Mouse (Mus musculus): Measurements from ENCODE around the gene Kcnd2. TPM values are rescaled to one million over a fixed set of nuclear protein-coding genes. Genes with fewer than 3 reads are reported as not detected.

The Kcnd2 gene
- polyA plus RNA-seq (2014; fragmentation: Nextera tagmentation; extraction: Ambion mirVana) = 29.5 and 38.5 TPM in 2 replicates

GRCm38 (mm10) chr6:21215491-21216191, at the start of gene Kcnd2:
Gene Kcnd2 (plus strand): TSS chr6:21215503.
- ATAC-seq (ENCODE audit: low read depth) = peak; percentile 7
- H3K4me1 ChIP-seq (ENCODE audit: control insufficient read depth, insufficient read depth, low read length) = no peaks in the 10 kb centered on the region
- no peaks in the 10 kb centered on the region for H3K9me3 ChIP-seq (ENCODE audit: control insufficient read depth, low read length)
- 8% methylated on average over 34 of the region's 34 CpGs for WGBS
- no peaks in the 10 kb centered on the region for H3K36me3 ChIP-seq (ENCODE audit: control insufficient read depth, insufficient read depth, low read length)
- H3K9ac ChIP-seq (replicated peaks; ENCODE audit: low read depth, low read length) = peak within 1 kb of the TSS; percentile 86
- H3K4me2 ChIP-seq (ENCODE audit: low read depth, low read length) = peak within 1 kb of the TSS; percentile 80
- no peaks in the 10 kb centered on the region; the same call in 1 of the 2 replicates for H3K27me3 ChIP-seq (ENCODE audit: control insufficient read depth, insufficient read depth, low read length)
- H3K27ac ChIP-seq (ENCODE audit: low read depth, low read length) = peak within 1 kb of the TSS; percentile 89
- H3K4me3 ChIP-seq (ENCODE audit: low read depth, low read length) = peak within 1 kb of the TSS; percentile 82

DNA sequence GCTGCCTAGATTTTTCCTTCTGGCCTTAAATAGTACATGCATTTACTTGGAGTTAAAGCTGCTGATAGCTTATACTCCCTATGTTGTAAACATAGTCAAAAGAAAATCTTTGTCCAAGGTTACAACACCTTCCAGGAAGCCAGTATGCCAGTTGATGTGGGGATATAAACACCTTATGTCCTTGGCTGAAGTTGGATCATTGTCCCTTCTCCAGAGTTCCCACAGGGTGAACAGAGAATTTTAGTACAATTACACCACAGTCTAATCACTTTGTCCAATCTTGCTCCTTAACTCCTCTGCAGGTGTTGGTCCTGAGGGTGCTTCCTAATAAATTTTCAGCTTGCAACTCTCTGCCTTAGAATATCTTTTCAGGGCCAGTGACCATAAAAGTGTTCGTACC, 48.7 kb upstream of the Kcnd2 start:
- Histone ChIP-seq H3K36me3 (ENCODE audit: control insufficient read depth, insufficient read depth, low read length) (no peaks in the 10 kb centered on the region), H3K9ac (replicated peaks; ENCODE audit: low read depth, low read length) (no peak overlapping the region), H3K27me3 (ENCODE audit: control insufficient read depth, insufficient read depth, low read length) (no peaks in the 10 kb centered on the region), H3K27ac (ENCODE audit: low read depth, low read length) (no peak overlapping the region), H3K4me3 (ENCODE audit: low read depth, low read length) (no peak overlapping the region), H3K4me1 (ENCODE audit: control insufficient read depth, insufficient read depth, low read length) (no peaks in the 10 kb centered on the region), H3K4me2 (ENCODE audit: low read depth, low read length) (no peak overlapping the region), H3K9me3 (ENCODE audit: control insufficient read depth, low read length) (no peaks in the 10 kb centered on the region)
- 79% methylated on average over 1 of the region's 1 CpGs for WGBS
- no peak for ATAC-seq (ENCODE audit: low read depth)

GRCm38 (mm10) chr6:21195341-21195740, 20.0 kb upstream of the Kcnd2 start:
- Histone ChIP-seq H3K4me3 (ENCODE audit: low read depth, low read length) (no peak overlapping the region), H3K9me3 (ENCODE audit: control insufficient read depth, low read length) (no peaks in the 10 kb centered on the region), H3K27me3 (ENCODE audit: control insufficient read depth, insufficient read depth, low read length) (no peaks in the 10 kb centered on the region), H3K27ac (ENCODE audit: low read depth, low read length) (no peak overlapping the region), H3K9ac (replicated peaks; ENCODE audit: low read depth, low read length) (no peak overlapping the region), H3K36me3 (ENCODE audit: control insufficient read depth, insufficient read depth, low read length) (no peaks in the 10 kb centered on the region), H3K4me2 (ENCODE audit: low read depth, low read length) (no peak overlapping the region), H3K4me1 (ENCODE audit: control insufficient read depth, insufficient read depth, low read length) (no peaks in the 10 kb centered on the region)
- ATAC-seq (ENCODE audit: low read depth) = no peak
- WGBS = 63% methylated on average over 2 of the region's 2 CpGs

DNA sequence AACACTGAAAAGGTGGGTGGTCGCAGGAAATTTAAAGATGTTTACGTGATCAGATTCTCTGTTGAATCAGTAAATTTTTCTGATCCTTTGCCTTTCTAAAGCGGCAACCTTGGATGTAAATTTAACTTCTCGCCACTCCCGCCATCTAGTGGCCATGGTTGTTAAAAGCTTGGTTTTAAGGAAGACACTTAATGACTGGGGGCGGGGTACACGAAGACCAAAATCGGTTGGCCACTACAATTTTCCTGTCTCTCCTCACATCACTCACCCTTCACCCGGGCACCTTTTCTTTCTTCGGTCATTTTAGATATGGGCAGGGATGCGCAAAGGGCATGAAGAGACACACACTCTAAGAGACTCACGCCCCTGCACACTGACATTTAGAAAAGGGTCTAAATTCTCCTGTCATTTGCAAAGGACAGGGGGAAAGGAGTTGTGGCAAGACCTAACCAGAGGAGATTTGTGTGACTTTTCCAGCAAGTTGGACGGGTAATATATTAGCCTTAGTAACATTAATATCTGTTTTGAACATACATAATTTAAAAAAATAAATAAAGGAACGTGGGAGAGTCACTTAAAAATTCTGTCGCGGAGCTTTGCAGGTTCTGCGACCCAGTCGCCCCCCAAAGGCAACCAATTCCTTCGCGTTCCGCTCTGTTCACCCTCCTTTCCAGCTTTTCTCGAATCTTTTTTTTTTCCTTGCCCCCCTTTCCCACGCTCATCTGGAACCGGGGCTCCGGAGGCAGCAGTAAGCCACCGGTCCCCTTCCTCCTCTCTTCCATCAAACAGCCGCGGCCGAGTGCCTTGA, 1.2 kb upstream of the Kcnd2 start:
- under 1% methylated on average over 29 of the region's 29 CpGs for WGBS
- peak; percentile 41 for ATAC-seq (ENCODE audit: low read depth)
- no peaks in the 10 kb centered on the region for H3K9me3 ChIP-seq (ENCODE audit: control insufficient read depth, low read length)

DNA sequence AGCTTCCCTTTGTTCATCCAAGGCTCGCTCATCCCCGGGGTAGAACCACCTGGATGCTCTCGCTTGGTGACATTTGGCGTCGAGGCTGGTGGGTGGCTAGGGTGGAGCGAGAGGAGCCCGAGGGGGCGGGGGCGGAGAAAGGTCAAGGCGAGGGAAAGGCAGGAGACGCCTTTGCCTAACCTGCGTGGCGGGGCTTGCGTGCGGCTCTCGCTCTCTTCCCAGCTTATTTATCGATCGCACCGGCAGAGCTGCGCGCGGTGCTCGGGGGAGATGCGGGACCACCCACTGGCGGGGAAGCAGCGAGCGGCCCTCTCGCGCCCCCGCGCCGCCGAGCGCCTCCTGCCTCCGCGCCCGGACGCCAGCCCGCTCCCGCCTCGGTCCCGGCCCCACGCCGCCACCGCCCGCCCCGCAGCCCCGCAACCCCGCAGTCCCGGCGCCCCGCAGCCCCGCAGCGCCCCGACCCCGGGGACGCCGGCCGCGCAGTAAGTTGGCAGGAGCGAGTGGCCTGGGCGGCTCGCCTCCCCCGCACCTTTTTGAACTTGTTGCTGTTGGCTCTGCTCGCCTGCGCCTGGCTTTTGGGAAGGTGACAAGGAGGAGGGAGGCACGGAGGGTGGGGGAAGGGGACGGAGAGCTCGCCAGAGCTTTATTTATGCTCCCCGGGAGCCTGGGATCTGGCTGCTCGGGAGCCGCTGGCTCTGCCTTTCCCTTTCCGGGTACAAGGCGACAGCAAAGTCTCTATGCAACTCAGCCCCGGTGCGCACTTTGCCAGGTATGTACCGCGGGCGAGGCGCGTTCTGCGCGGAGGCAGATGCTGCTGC, 421 bp upstream of the Kcnd2 start:
- Histone ChIP-seq H3K27me3 (ENCODE audit: control insufficient read depth, insufficient read depth, low read length) (no peaks in the 10 kb centered on the region; the same call in 1 of the 2 replicates), H3K27ac (ENCODE audit: low read depth, low read length) (peak overlapping the region; percentile 89), H3K4me3 (ENCODE audit: low read depth, low read length) (peak overlapping the region; percentile 82), H3K4me2 (ENCODE audit: low read depth, low read length) (peak overlapping the region; percentile 80), H3K4me1 (ENCODE audit: control insufficient read depth, insufficient read depth, low read length) (no peaks in the 10 kb centered on the region), H3K9me3 (ENCODE audit: control insufficient read depth, low read length) (no peaks in the 10 kb centered on the region), H3K36me3 (ENCODE audit: control insufficient read depth, insufficient read depth, low read length) (no peaks in the 10 kb centered on the region), H3K9ac (replicated peaks; ENCODE audit: low read depth, low read length) (peak overlapping the region; percentile 86)
- under 1% methylated on average over 80 of the region's 83 CpGs for WGBS
- peak; percentile 80 for ATAC-seq (ENCODE audit: low read depth)

More for the DNA sequence above, 1.2 kb upstream of the Kcnd2 start:
- Histone ChIP-seq H3K4me3 (ENCODE audit: low read depth, low read length) (peak overlapping the region; percentile 82), H3K4me1 (ENCODE audit: control insufficient read depth, insufficient read depth, low read length) (no peaks in the 10 kb centered on the region), H3K27me3 (ENCODE audit: control insufficient read depth, insufficient read depth, low read length) (no peaks in the 10 kb centered on the region; the same call in 1 of the 2 replicates), H3K36me3 (ENCODE audit: control insufficient read depth, insufficient read depth, low read length) (no peaks in the 10 kb centered on the region), H3K4me2 (ENCODE audit: low read depth, low read length) (peak overlapping the region; percentile 80), H3K9ac (replicated peaks; ENCODE audit: low read depth, low read length) (peak overlapping the region; percentile 86), H3K27ac (ENCODE audit: low read depth, low read length) (peak overlapping the region; percentile 89)

DNA sequence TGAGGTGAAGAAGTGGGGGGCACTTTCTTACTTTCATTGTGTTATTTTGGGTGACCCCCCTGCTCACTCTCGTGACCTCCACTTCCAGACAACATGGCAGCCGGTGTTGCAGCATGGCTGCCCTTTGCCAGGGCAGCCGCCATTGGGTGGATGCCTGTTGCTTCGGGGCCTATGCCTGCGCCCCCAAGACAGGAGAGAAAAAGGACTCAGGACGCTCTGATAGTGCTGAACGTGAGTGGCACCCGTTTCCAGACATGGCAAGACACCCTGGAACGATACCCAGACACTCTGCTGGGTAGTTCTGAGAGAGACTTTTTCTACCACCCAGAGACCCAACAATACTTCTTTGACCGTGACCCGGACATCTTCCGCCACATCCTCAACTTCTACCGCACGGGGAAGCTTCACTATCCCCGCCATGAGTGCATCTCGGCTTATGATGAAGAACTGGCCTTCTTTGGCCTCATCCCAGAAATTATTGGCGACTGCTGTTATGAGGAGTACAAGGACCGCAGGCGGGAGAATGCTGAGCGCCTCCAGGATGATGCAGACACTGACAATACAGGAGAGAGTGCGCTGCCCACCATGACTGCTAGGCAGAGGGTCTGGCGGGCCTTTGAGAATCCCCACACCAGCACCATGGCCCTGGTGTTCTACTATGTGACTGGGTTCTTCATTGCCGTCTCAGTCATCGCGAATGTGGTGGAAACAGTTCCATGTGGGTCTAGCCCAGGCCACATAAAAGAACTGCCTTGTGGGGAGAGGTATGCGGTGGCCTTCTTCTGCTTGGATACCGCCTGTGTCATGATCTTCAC, 1.1 kb downstream of the Kcnd2 start:
- ATAC-seq (ENCODE audit: low read depth) = no peak
- WGBS = 93% methylated on average over 27 of the region's 27 CpGs

GRCm38 (mm10) chr6:21217156-21217555, 1.9 kb downstream of the Kcnd2 start:
- Histone ChIP-seq H3K9me3 (ENCODE audit: control insufficient read depth, low read length) (no peaks in the 10 kb centered on the region), H3K4me1 (ENCODE audit: control insufficient read depth, insufficient read depth, low read length) (no peaks in the 10 kb centered on the region), H3K9ac (replicated peaks; ENCODE audit: low read depth, low read length) (no peak overlapping the region), H3K4me3 (ENCODE audit: low read depth, low read length) (no peak overlapping the region), H3K27me3 (ENCODE audit: control insufficient read depth, insufficient read depth, low read length) (no peaks in the 10 kb centered on the region; the same call in 1 of the 2 replicates), H3K36me3 (ENCODE audit: control insufficient read depth, insufficient read depth, low read length) (no peaks in the 10 kb centered on the region), H3K4me2 (ENCODE audit: low read depth, low read length) (peak overlapping the region; percentile 14; the same call in 1 of the 2 replicates), H3K27ac (ENCODE audit: low read depth, low read length) (no peak overlapping the region)
- ATAC-seq (ENCODE audit: low read depth) = no peak
- 91% methylated on average over 10 of the region's 10 CpGs for WGBS

More for the DNA sequence above, 1.1 kb downstream of the Kcnd2 start:
- no peaks in the 10 kb centered on the region for H3K4me1 ChIP-seq (ENCODE audit: control insufficient read depth, insufficient read depth, low read length)
- H3K9me3 ChIP-seq (ENCODE audit: control insufficient read depth, low read length) = no peaks in the 10 kb centered on the region
- H3K9ac ChIP-seq (replicated peaks; ENCODE audit: low read depth, low read length) = no peak overlapping the region
- peak overlapping the region; percentile 82; the same call in 1 of the 2 replicates for H3K4me3 ChIP-seq (ENCODE audit: low read depth, low read length)
- no peak overlapping the region for H3K27ac ChIP-seq (ENCODE audit: low read depth, low read length)
- H3K36me3 ChIP-seq (ENCODE audit: control insufficient read depth, insufficient read depth, low read length) = no peaks in the 10 kb centered on the region
- H3K4me2 ChIP-seq (ENCODE audit: low read depth, low read length) = peak overlapping the region; percentile 80
- no peaks in the 10 kb centered on the region; the same call in 1 of the 2 replicates for H3K27me3 ChIP-seq (ENCODE audit: control insufficient read depth, insufficient read depth, low read length)

DNA sequence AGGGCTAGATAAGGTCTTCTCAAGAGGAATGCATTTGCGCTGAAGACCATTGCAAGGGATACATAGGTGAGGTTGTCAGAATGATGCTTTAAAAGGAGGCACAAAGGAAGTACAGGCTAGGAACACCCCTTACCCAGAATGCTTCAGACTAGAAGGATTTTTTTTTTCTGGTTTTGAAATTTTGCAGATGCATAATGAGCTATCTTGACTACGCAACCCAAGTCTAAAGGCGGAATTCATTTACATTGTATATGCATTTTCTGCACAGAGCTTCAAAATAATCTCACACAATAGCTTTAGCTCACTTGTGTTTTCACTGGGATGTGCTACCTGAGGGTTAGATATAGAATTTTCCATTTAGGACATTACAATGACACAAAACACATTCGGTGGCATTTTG, 10.8 kb downstream of the Kcnd2 start:
- Histone ChIP-seq H3K27me3 (ENCODE audit: control insufficient read depth, insufficient read depth, low read length) (no peaks in the 10 kb centered on the region), H3K4me3 (ENCODE audit: low read depth, low read length) (no peak overlapping the region), H3K9me3 (ENCODE audit: control insufficient read depth, low read length) (no peaks in the 10 kb centered on the region), H3K4me1 (ENCODE audit: control insufficient read depth, insufficient read depth, low read length) (no peaks in the 10 kb centered on the region), H3K4me2 (ENCODE audit: low read depth, low read length) (no peak overlapping the region), H3K36me3 (ENCODE audit: control insufficient read depth, insufficient read depth, low read length) (no peaks in the 10 kb centered on the region), H3K9ac (replicated peaks; ENCODE audit: low read depth, low read length) (no peak overlapping the region), H3K27ac (ENCODE audit: low read depth, low read length) (no peak overlapping the region)
- WGBS = 96% methylated on average over 4 of the region's 4 CpGs
- no peak for ATAC-seq (ENCODE audit: low read depth)

Measured in neural tube, embryonic 14.5 days (tissue).